Mouse (Mus musculus) brown adipose tissue, adult 24 weeks (tissue): Measurements from ENCODE around the gene Arhgap20. TPM values are rescaled to one million over a fixed set of nuclear protein-coding genes. Genes with fewer than 3 reads are reported as not detected.

Source experiments
- H3K27ac ChIP-seq: fragments of 200-500 bp; replicated peaks from 2 replicates; pipeline ENCODE4 v1.5.1; 2012; ENCODE audit warnings: low read depth, mild to moderate bottlenecking, low read length
- H3K4me1 ChIP-seq: fragments of 200-500 bp; 2 replicates; pipeline ENCODE4 v1.6.1; 2012; ENCODE audit warnings: low read length, mixed read lengths; ENCODE audit not compliant: control insufficient read depth, insufficient read depth, insufficient read length
- H3K4me3 ChIP-seq: fragments of 200-500 bp; 2 replicates; pipeline ENCODE4 v1.5.1; 2012; ENCODE audit warnings: low read depth, mild to moderate bottlenecking, low read length, moderate library complexity; ENCODE audit not compliant: insufficient read depth
- polyA plus RNA-seq: library from polyadenylated mRNA; stranded (reverse); fragments of >200 nt; gene quantifications from 2 replicates; pipeline ENCODE4 v1.2.4, GENCODE M21; 2012; ENCODE audit not compliant: missing spikeins, insufficient read depth, insufficient read length

Arhgap20 gene
- polyA plus RNA-seq, 1 experiment = 2.2 TPM

- Histone ChIP-seq H3K4me3 (no peak overlapping the region), H3K27ac (no peak overlapping the region), H3K4me1 (no peaks in the 10 kb centered on the region)
Measured at GRCm38 (mm10) chr9:51853772-51854171, 88.6 kb downstream of the Arhgap20 start.

- 0 out of 2 replicates have a peak, but pooled peaks cover 6% of the 10 kb centered on the region for H3K4me1 ChIP-seq
- H3K4me3 ChIP-seq = no peak overlapping the region
- no peak overlapping the region for H3K27ac ChIP-seq
Measured at GRCm38 (mm10) chr9:51864273-51864672, 99.1 kb downstream of the Arhgap20 start.

GRCm38 (mm10) chr9:51866634-51867033 lies 101.5 kb downstream of the Arhgap20 start:
- Histone ChIP-seq H3K4me3 (no peak overlapping the region), H3K4me1 (0 out of 2 replicates have a peak, but pooled peaks cover 6% of the 10 kb centered on the region)

GRCm38 (mm10) chr9:51869056-51869455 lies 103.9 kb downstream of the Arhgap20 start:
- Histone ChIP-seq H3K4me1 (0 out of 2 replicates have a peak, but pooled peaks cover 6% of the 10 kb centered on the region), H3K27ac (peak overlapping the region; percentile 80)

More at GRCm38 (mm10) chr9:51866634-51867033, 101.5 kb downstream of the Arhgap20 start:
- no peak overlapping the region for H3K27ac ChIP-seq

GRCm38 (mm10) chr9:51874348-51874747 lies 109.2 kb downstream of the Arhgap20 start:
- H3K4me1 ChIP-seq = no peaks in the 10 kb centered on the region
- H3K27ac ChIP-seq = no peak overlapping the region
- no peak overlapping the region for H3K4me3 ChIP-seq

More at GRCm38 (mm10) chr9:51869056-51869455, 103.9 kb downstream of the Arhgap20 start:
- H3K4me3 ChIP-seq = no peak overlapping the region

GRCm38 (mm10) chr9:51875531-51875930 lies 110.4 kb downstream of the Arhgap20 start:
- H3K4me3 ChIP-seq = no peak overlapping the region
- no peak overlapping the region for H3K27ac ChIP-seq
- no peaks in the 10 kb centered on the region for H3K4me1 ChIP-seq

- Histone ChIP-seq H3K4me3 (no peak overlapping the region), H3K4me1 (no peaks in the 10 kb centered on the region), H3K27ac (no peak overlapping the region)
Measured at GRCm38 (mm10) chr9:51881386-51881785, 116.2 kb downstream of the Arhgap20 start.

GRCm38 (mm10) chr9:51881881-51882280 lies 116.7 kb downstream of the Arhgap20 start:
- no peak overlapping the region for H3K4me3 ChIP-seq
- 0 out of 2 replicates have a peak overlapping the region, but pooled peaks have one; percentile 0 for H3K27ac ChIP-seq

GRCm38 (mm10) chr9:51883319-51883718 lies 118.2 kb downstream of the Arhgap20 start:
- H3K4me3 ChIP-seq = no peak overlapping the region
- H3K4me1 ChIP-seq = no peaks in the 10 kb centered on the region
- H3K27ac ChIP-seq = peak overlapping the region; percentile 46

More at GRCm38 (mm10) chr9:51881881-51882280, 116.7 kb downstream of the Arhgap20 start:
- no peaks in the 10 kb centered on the region for H3K4me1 ChIP-seq

GRCm38 (mm10) chr9:51892921-51893320 lies 127.8 kb downstream of the Arhgap20 start:
- no peak overlapping the region for H3K4me3 ChIP-seq
- H3K27ac ChIP-seq = peak overlapping the region; percentile 66
- H3K4me1 ChIP-seq = no peaks in the 10 kb centered on the region

Other genes with a start within 250 kb of the Arhgap20 start
- gene Fdx1, start 198.2 kb downstream of the Arhgap20 start, polyA plus RNA-seq = 169 and 224 TPM in 2 replicates